Mouse (Mus musculus): Measurements from ENCODE around the gene Ppp1r8.
A peak's percentile ranks its signal among the peaks of the same experiment; 100 is the strongest.
"Not testable (repeated sequence)": the region's sequence is repeated elsewhere in the genome, so short reads cannot be mapped to it uniquely, and the experiment has no call there.

Gene Ppp1r8

DNA sequence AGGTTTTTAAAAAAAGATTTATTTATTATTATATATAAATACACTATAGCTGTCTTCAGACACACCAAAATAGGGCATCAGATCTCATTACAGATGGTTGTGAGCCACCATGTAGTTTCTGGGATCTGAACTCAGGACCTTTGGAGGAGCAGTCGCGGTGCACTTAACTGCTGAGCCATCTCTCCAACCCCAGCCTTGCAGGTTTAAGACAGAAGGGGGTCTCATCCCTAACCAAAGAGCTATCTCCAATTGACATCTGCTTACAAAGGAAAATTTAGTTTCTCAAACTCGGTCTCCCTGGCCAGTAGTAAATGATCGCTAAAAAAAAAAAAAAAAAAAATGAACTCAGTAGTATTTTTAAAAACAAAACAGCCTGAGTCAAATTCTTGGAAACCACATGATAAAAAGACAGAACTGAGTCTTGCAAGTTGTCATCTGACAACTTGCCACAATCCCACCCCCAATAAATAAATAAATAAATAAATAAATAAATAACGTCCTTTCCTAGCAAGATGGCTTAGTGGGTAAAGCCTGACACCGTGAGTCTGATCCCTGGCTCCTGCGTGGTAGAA lies 36.3 kb downstream of the Ppp1r8 start:
- no peak for DNase-seq (ENCODE audit: low read depth, low spot score)

- DNase-seq (ENCODE audit: low read depth, low spot score) = no peak
These were observed 37.3 kb downstream of the Ppp1r8 start for GRCm38 (mm10) chr4:132805599-132806197.

GRCm38 (mm10) chr4:132805146-132805545 lies 37.8 kb downstream of the Ppp1r8 start:
- no peak for DNase-seq (ENCODE audit: low read depth, low spot score)

DNA sequence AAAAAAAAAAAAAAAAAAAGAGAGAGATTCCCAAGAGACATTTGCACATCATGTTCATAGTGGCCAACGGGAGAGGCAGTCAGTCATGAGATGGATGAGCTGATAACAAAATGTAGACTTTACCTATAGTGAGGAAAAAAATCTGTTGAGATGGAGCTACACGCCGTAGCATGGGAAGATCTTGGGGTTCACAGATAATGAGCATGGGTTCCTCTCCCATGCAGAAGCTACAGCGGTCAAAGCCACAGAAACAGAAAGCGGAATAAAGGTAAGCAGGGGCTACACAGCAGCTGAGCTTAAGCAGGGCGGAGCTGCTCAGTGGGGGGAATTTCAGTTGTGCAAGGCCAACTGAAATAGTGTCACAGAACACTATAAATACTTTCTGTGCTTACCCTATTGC lies 38.6 kb downstream of the Ppp1r8 start:
- DNase-seq (ENCODE audit: low read depth, low spot score) = peak; percentile 39

DNA sequence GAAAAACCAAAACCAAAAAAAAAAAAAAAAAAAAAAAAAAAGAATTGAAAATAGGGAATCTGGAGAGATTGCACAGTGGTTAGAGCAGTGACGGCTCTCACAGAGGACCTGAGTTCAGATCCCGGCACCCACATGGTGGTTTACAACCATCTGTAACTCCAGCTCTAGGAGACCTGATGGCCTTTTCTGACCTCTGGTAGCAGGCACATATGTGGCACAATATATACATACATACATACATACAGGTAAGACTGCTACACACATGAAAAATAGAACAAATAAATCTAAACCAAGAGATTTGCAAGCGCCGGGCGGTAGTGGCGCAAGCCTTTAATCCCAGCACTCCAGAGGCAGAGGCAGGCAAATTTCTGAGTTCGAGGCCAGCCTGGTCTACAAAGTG lies 39.1 kb downstream of the Ppp1r8 start:
- DNase-seq (ENCODE audit: low read depth, low spot score) = no peak

DNA sequence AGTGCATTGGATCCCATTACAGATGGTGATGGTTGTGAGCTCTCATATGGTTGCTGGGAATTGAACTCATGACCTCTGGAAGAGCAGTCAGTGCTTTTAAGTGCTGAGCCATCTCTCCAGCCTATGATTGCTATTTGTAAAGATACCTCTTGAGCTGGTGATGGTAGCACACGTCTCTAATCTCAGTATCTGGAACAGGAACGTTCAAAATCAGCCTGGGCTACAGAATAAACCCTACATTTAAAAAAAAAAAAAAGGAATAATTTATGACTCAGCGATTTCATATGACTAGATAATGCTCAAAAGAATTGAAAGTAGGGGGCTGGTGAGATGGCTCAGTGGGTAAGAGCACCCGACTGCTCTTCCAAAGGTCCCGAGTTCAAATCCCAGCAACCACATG lies 39.8 kb downstream of the Ppp1r8 start:
- DNase-seq (ENCODE audit: low read depth, low spot score) = no peak

DNA sequence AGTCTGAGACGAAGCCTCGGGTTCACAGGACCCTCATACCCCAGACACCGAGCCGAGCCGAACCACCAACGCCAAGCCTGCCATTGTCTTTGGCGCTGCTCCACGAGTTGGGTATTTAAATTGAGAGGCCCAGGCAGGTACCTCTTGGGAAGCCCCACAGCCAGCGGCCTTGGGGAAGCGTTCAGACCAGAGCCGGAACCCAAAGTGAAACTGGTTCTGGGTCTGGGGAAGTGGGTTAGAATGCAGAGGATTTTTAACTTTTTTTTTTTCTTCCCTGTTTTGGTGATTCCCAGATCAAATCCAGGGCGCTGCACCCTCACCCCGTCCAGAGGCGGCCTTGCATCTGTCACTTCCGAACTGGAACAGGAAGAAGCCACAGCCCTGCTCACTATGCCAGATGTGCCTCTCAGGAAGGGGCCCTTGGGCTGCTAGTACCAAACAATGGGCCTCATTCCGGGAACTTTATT lies 40.8 kb downstream of the Ppp1r8 start:
- DNase-seq (ENCODE audit: low read depth, low spot score) = no peak

DNA sequence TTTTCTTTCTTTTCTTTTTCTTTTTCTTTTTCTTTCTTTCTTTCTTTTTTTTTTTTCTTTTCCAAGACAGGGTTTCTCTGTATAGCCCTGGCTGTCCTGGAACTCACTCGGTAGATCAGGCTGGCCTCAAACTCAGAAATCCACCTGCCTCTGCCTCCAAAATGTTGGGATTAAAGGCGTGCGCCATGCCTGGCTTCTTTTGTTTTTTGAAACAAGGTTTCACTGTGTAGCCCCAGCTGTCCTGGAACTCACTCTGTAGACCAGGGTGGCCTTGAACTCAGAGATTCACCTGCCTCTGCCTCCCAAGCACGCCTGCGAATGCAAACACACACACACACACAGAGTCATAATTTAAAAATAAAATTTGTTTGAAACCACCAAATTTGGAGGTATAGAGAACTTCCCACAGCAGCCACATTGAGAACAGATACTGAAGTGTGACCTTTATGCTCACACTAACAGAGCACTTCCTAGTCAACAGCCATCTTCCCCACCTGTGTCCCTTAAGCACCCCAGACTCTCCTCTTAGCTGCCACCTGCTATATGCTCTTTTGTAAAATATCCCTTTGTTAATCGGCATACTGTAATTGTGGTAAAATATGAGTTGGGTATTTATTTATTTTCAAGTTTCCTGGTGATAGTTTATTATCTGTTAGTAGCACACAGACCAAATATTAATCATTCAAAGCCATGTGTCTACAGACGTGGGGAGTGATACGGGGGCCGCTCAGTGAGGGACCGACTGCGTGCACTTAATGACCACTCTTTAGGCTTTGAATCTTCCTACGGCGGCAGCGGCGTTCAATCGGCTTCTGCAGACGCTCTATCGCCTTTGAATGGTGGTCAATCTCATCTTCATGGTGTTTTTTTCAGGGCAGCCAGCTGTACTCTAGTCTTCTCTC lies 41.5 kb downstream of the Ppp1r8 start:
- DNase-seq (ENCODE audit: low read depth, low spot score) = no peak

GRCm38 (mm10) chr4:132799845-132800244 lies 43.1 kb downstream of the Ppp1r8 start:
- peak; percentile 59 for DNase-seq (ENCODE audit: low read depth, low spot score)

GRCm38 (mm10) chr4:132798666-132799065 lies 44.3 kb downstream of the Ppp1r8 start:
- DNase-seq (ENCODE audit: low read depth, low spot score) = not testable (repeated sequence)

GRCm38 (mm10) chr4:132798028-132798427 lies 44.9 kb downstream of the Ppp1r8 start:
- DNase-seq (ENCODE audit: low read depth, low spot score) = no peak

DNA sequence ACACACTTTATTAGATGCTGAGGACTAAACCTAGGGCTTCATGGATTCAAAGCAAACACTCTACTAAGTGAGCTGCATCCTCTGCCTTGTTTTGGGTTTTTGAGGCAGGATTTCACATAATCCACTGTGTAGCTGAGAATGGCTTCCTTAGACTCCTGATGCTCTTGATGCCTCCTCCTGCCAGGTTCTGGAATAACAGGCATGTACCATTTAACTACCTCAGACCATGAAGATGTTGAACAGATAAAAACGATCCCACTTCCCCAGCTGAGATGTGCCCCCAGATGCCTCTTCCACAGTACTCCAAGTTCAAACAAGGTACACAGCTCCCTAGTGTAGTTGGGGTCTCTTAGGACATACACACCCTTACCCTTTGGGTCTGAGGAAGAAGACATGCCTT lies 45.5 kb downstream of the Ppp1r8 start:
- DNase-seq (ENCODE audit: low read depth, low spot score) = no peak

DNA sequence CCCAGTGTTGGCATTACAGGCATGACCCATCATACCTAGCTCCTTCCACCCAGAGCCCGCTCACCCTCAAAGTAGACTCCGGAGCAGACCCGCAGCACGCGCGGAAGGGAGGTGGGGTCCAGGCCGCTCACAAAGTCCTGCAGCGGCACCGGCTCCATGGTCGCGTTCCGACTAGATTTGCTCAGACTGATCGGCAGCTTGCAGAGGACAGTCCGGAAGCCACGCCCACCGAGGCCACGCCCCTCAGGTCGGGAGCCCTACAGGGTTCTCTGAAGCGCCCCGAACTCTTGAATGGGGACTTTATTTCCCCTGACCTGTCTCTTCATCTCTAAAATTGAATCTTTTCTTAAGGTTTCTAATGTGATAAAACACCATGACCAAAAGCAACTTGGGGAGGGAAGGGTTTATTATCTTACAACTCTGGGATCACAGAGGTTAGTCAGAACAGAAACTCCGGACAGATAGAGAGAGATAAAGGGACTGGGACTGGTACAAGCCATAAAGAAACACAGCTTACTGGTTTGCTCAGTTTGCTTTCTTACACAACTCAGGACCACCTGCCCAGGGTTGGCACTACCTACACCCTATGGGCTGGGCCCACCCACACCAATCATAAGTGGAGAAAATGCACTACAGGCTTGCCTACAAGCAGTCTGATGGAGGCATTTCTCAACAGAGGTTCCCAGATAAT lies 46.6 kb downstream of the Ppp1r8 start, which contains the start of gene Themis2:
Gene Themis2 (minus strand): TSS at position 192 of the 691 bp plus-strand sequence.
- DNase-seq (ENCODE audit: low read depth, low spot score) = no peak

DNA sequence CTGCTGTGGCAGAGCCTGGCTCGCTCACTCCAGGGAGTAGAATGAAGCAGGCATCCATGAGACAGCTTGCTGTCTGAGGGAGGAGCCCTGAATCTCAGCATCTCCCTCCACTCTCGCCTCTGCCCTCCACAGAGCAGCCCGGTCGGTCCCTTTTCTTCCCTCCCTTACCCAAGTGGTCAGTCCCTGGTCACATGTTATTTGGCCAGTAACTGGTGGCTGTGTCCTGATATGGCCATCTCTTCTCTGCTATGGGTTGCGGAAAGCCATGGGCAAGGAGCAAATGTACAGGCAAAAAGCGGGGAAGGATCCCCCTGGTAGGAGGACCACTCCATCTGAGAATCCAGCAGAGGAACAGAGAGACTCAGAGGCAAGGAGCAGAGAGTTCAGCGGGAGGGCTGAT lies 47.8 kb downstream of the Ppp1r8 start:
- DNase-seq (ENCODE audit: low read depth, low spot score) = no peak

DNA sequence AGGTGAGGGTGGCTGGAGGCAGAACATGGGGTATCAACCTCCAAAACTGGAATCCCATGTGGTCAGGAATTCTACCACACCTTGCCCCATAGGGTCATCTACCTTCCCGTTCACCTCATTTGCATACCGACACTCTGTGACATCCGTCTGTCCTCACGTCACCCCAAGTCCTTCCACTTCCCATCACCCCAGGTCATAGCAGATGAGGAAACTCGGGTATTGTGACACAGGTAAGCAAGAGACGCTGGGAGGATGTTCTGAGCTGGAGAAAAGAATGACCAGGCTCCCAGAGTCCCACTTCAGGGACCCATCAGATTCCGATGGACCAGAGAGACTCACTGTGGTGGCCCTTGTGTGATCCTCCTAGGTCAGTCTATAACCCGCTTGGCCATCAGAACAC lies 48.2 kb downstream of the Ppp1r8 start:
- DNase-seq (ENCODE audit: low read depth, low spot score) = no peak

GRCm38 (mm10) chr4:132794028-132794427 lies 48.9 kb downstream of the Ppp1r8 start:
- DNase-seq (ENCODE audit: low read depth, low spot score) = no peak

GRCm38 (mm10) chr4:132793322-132794004 lies 49.5 kb downstream of the Ppp1r8 start:
- DNase-seq (ENCODE audit: low read depth, low spot score) = not testable (repeated sequence)

GRCm38 (mm10) chr4:132789731-132790130 lies 53.2 kb downstream of the Ppp1r8 start:
- DNase-seq (ENCODE audit: low read depth, low spot score) = no peak

DNA sequence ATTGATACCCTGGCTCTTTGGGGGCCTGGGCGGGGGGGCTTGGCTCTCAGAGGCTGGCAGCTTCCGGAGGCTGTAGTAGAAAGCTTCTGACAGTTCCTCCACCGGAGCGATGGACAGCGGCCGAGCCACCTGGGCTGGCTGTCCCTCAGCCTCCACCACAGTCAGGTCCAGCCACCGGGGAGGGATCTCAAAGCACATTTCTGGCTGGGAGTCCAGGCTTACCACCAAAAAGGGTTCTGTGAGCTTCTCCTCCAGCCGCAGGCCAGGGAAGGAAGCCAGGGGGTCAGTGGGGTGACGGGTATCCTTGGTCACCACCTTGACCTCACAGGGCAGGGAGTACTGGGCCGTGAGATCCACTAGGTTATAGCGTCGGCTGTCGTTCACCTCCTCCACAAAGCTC lies 57.7 kb downstream of the Ppp1r8 start:
- DNase-seq (ENCODE audit: low read depth, low spot score) = no peak

DNA sequence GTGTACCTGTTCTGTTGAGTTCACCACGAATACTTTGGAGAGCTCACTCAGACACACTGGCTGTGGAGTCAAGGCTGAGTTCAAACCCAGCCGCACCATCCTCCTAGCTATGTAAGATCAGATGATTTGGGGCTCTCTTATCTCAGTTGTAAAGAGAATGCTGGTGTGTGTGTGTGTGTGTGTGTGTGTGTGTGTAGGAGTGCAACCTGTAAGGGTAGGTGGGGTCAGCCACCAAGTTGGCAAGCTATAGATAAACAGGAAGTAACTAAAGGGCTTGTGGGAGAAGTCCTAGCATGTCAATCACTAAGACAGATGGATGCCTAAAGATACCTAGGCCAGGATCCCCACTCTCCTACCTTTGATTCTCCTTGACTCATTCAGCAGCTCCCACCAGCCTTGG lies 59.2 kb downstream of the Ppp1r8 start:
- no peak for DNase-seq (ENCODE audit: low read depth, low spot score)

- peak; percentile 29 for DNase-seq (ENCODE audit: low read depth, low spot score)
These were observed 62.7 kb downstream of the Ppp1r8 start for GRCm38 (mm10) chr4:132780288-132780687.
